Mouse (Mus musculus) liver, embryonic 15.5 days (tissue): ENCODE results near the gene Elmo3. TPM values are rescaled to one million over a fixed set of nuclear protein-coding genes. Genes with fewer than 3 reads are reported as not detected.

Source experiments
- ATAC-seq: fragments of 200-750 bp; cut with Nextera tagmentation; 2 replicates; pipeline ENCODE4 v1.8.0; 2017; ENCODE audit warnings: moderate number of reproducible peaks, mild to moderate bottlenecking, moderate library complexity; ENCODE audit not compliant: insufficient read depth
- H3K27ac ChIP-seq: fragments of 300-500 bp; sonication (generic); replicated peaks from 2 replicates; pipeline ENCODE4 v1.5.1; 2015; ENCODE audit warnings: mild to moderate bottlenecking, inconsistent platforms
- H3K27me3 ChIP-seq: fragments of 300-500 bp; sonication (generic); 2 replicates; pipeline ENCODE4 v1.6.1; 2015; ENCODE audit warnings: mild to moderate bottlenecking, inconsistent platforms
- H3K36me3 ChIP-seq: fragments of 300-500 bp; sonication (generic); replicated peaks from 2 replicates; pipeline ENCODE4 v1.6.1; 2015; ENCODE audit warnings: moderate library complexity, mild to moderate bottlenecking, inconsistent platforms
- H3K4me1 ChIP-seq: fragments of 300-500 bp; sonication (generic); replicated peaks from 2 replicates; pipeline ENCODE4 v1.6.1; 2015; ENCODE audit warnings: inconsistent platforms
- H3K4me2 ChIP-seq: fragments of 300-500 bp; sonication (generic); 2 replicates; pipeline ENCODE4 v1.6.1; 2015; ENCODE audit warnings: moderate library complexity, mild to moderate bottlenecking, inconsistent platforms
- H3K4me3 ChIP-seq: fragments of 300-500 bp; sonication (generic); replicated peaks from 2 replicates; pipeline ENCODE4 v1.5.1; 2015; ENCODE audit warnings: mild to moderate bottlenecking, inconsistent platforms
- H3K9ac ChIP-seq: fragments of 300-500 bp; sonication (generic); 2 replicates; pipeline ENCODE4 v1.6.1; 2015; ENCODE audit warnings: moderate library complexity, mild to moderate bottlenecking, inconsistent platforms
- H3K9me3 ChIP-seq: fragments of 300-500 bp; sonication (generic); replicated peaks from 2 replicates; pipeline ENCODE4 v1.6.1; 2016; ENCODE audit warnings: inconsistent platforms
- WGBS: fragments of 180-500 bp; shearing (Covaris S2); methylation state at CpG from one replicate; pipeline ENCODE4 v1.1.7; 2015; ENCODE audit warnings: mixed read lengths; ENCODE audit not compliant: insufficient replicate concordance; 5-methylcytosine and 5-hydroxymethylcytosine counted together
- polyA plus RNA-seq: library from polyadenylated mRNA; unstranded; fragments of >200 nt; fragmentation: Nextera tagmentation; extraction: Ambion mirVana; gene quantifications from 2 replicates; pipeline ENCODE4 v1.2.1, GENCODE M21; 2015

Gene Elmo3
- polyA plus RNA-seq, 1 experiment from 2014 or later = 3.4 TPM

GRCm38 (mm10) chr8:105312891-105313481 is 7.6 kb downstream of the Elmo3 start:
- H3K4me1 ChIP-seq = peaks cover 51% of the 10 kb centered on the region
- H3K27ac ChIP-seq = peak overlapping the region; percentile 60
- peak; percentile 60 for ATAC-seq
- H3K36me3 ChIP-seq = peaks cover 100% of the 10 kb centered on the region
- no peaks in the 10 kb centered on the region for H3K27me3 ChIP-seq
- 52% methylated on average over 8 of the region's 8 CpGs for WGBS
- peak overlapping the region; percentile 54 for H3K4me2 ChIP-seq
- peak overlapping the region; percentile 35; the same call in 1 of the 2 replicates for H3K9ac ChIP-seq
- H3K9me3 ChIP-seq = no peaks in the 10 kb centered on the region
- no peak overlapping the region for H3K4me3 ChIP-seq

GRCm38 (mm10) chr8:105313622-105314402 is 8.4 kb downstream of the Elmo3 start:
- H3K4me3 ChIP-seq = no peak overlapping the region
- peak overlapping the region; percentile 35; the same call in 1 of the 2 replicates for H3K9ac ChIP-seq
- peaks cover 100% of the 10 kb centered on the region for H3K36me3 ChIP-seq
- WGBS = 72% methylated on average over 9 of the region's 9 CpGs
- no peaks in the 10 kb centered on the region for H3K27me3 ChIP-seq
- H3K9me3 ChIP-seq = no peaks in the 10 kb centered on the region
- H3K4me1 ChIP-seq = peaks cover 59% of the 10 kb centered on the region
- peak overlapping the region; percentile 54 for H3K4me2 ChIP-seq
- H3K27ac ChIP-seq = peak overlapping the region; percentile 60
- ATAC-seq = peak; percentile 22

- WGBS = 92% methylated on average over 18 of the region's 18 CpGs
- no peak overlapping the region for H3K4me2 ChIP-seq
- H3K4me1 ChIP-seq = peaks cover 73% of the 10 kb centered on the region
- ATAC-seq = no peak
- H3K9ac ChIP-seq = no peak overlapping the region
- peaks cover 100% of the 10 kb centered on the region for H3K36me3 ChIP-seq
- no peaks in the 10 kb centered on the region for H3K9me3 ChIP-seq
- H3K4me3 ChIP-seq = no peak overlapping the region
- H3K27me3 ChIP-seq = no peaks in the 10 kb centered on the region
- H3K27ac ChIP-seq = no peak overlapping the region; the same call in 1 of the 2 replicates
These were observed 9.8 kb downstream of the Elmo3 start for GRCm38 (mm10) chr8:105315073-105315769.

- H3K4me1 ChIP-seq = peaks cover 75% of the 10 kb centered on the region
- no peak overlapping the region; the same call in 1 of the 2 replicates for H3K27ac ChIP-seq
- 82% methylated on average over 4 of the region's 4 CpGs for WGBS
These were observed 12.5 kb downstream of the Elmo3 start for GRCm38 (mm10) chr8:105317941-105318340.

GRCm38 (mm10) chr8:105318662-105319190 is 13.3 kb downstream of the Elmo3 start:
- WGBS = 74% methylated on average over 11 of the region's 11 CpGs

More at GRCm38 (mm10) chr8:105317941-105318340, 12.5 kb downstream of the Elmo3 start:
- Histone ChIP-seq H3K36me3 (peaks cover 84% of the 10 kb centered on the region), H3K4me2 (no peak overlapping the region), H3K4me3 (no peak overlapping the region), H3K9me3 (no peaks in the 10 kb centered on the region), H3K9ac (no peak overlapping the region), H3K27me3 (no peaks in the 10 kb centered on the region)
- no peak for ATAC-seq

GRCm38 (mm10) chr8:105323183-105323582 is 17.8 kb downstream of the Elmo3 start:
- H3K9ac ChIP-seq = peak overlapping the region; percentile 56
- H3K4me2 ChIP-seq = peak overlapping the region; percentile 84
- peak; percentile 83 for ATAC-seq
- H3K4me3 ChIP-seq = peak overlapping the region; percentile 73
- H3K9me3 ChIP-seq = no peaks in the 10 kb centered on the region
- H3K27ac ChIP-seq = peak overlapping the region; percentile 96
- H3K4me1 ChIP-seq = peaks cover 80% of the 10 kb centered on the region
- no peaks in the 10 kb centered on the region for H3K27me3 ChIP-seq
- H3K36me3 ChIP-seq = peaks cover 40% of the 10 kb centered on the region
- 24% methylated on average over 4 of the region's 4 CpGs for WGBS

More at GRCm38 (mm10) chr8:105318662-105319190, 13.3 kb downstream of the Elmo3 start:
- Histone ChIP-seq H3K27ac (peak overlapping the region; percentile 54; the same call in 1 of the 2 replicates), H3K36me3 (peaks cover 78% of the 10 kb centered on the region), H3K4me1 (peaks cover 74% of the 10 kb centered on the region), H3K27me3 (no peaks in the 10 kb centered on the region), H3K4me3 (no peak overlapping the region), H3K9ac (no peak overlapping the region), H3K9me3 (no peaks in the 10 kb centered on the region), H3K4me2 (no peak overlapping the region)
- ATAC-seq = no peak

GRCm38 (mm10) chr8:105325641-105326093 is 20.3 kb downstream of the Elmo3 start:
- Histone ChIP-seq H3K27ac (peak overlapping the region; percentile 96), H3K9me3 (no peaks in the 10 kb centered on the region), H3K4me1 (peaks cover 58% of the 10 kb centered on the region), H3K4me3 (peak overlapping the region; percentile 73), H3K9ac (peak overlapping the region; percentile 81), H3K27me3 (no peaks in the 10 kb centered on the region), H3K36me3 (peaks cover 44% of the 10 kb centered on the region), H3K4me2 (peak overlapping the region; percentile 84)
- WGBS = under 1% methylated on average over 12 of the region's 12 CpGs
- peak; percentile 6 for ATAC-seq

- H3K36me3 ChIP-seq = peaks cover 48% of the 10 kb centered on the region
- peaks cover 56% of the 10 kb centered on the region for H3K4me1 ChIP-seq
- peak within 1 kb of the TSS; percentile 81 for H3K9ac ChIP-seq
- peak within 1 kb of the TSS; percentile 84 for H3K4me2 ChIP-seq
- H3K9me3 ChIP-seq = no peaks in the 10 kb centered on the region
- H3K4me3 ChIP-seq = peak within 1 kb of the TSS; percentile 73
- no peaks in the 10 kb centered on the region for H3K27me3 ChIP-seq
- WGBS = under 1% methylated on average over 36 of the region's 36 CpGs
- peak within 1 kb of the TSS; percentile 96 for H3K27ac ChIP-seq
- ATAC-seq = peak; percentile 72
These were observed 20.8 kb downstream of the Elmo3 start, which contains the start of the genes Lrrc29 and Tmem208 for GRCm38 (mm10) chr8:105326141-105326672. TSS of gene Lrrc29 (minus strand) at chr8:105326278. TSS of gene Tmem208 (plus strand) at chr8:105326354.

- no peaks in the 10 kb centered on the region for H3K27me3 ChIP-seq
- peaks cover 49% of the 10 kb centered on the region for H3K4me1 ChIP-seq
- WGBS = 18% methylated on average over 6 of the region's 6 CpGs
- ATAC-seq = no peak
- peak overlapping the region; percentile 80 for H3K4me2 ChIP-seq
- H3K9ac ChIP-seq = peak overlapping the region; percentile 81
- peaks cover 53% of the 10 kb centered on the region for H3K36me3 ChIP-seq
- H3K4me3 ChIP-seq = peak overlapping the region; percentile 73
- peak overlapping the region; percentile 96 for H3K27ac ChIP-seq
- no peaks in the 10 kb centered on the region for H3K9me3 ChIP-seq
These were observed 21.6 kb downstream of the Elmo3 start for GRCm38 (mm10) chr8:105326968-105327367.

- no peak for ATAC-seq
- no peaks in the 10 kb centered on the region for H3K9me3 ChIP-seq
- no peak overlapping the region for H3K4me3 ChIP-seq
- no peak overlapping the region for H3K4me2 ChIP-seq
- H3K9ac ChIP-seq = no peak overlapping the region
- H3K4me1 ChIP-seq = peaks cover 18% of the 10 kb centered on the region
- no peak overlapping the region for H3K27ac ChIP-seq
- 86% methylated on average over 12 of the region's 12 CpGs for WGBS
- H3K36me3 ChIP-seq = peaks cover 59% of the 10 kb centered on the region
- H3K27me3 ChIP-seq = no peaks in the 10 kb centered on the region
These were observed 24.9 kb downstream of the Elmo3 start for GRCm38 (mm10) chr8:105330325-105330724.
